Mouse (Mus musculus) MEL (cell line): ENCODE measurements at regions not wholly inside any gene's neighbourhood (a gene's known extent, or its start where the extent isn't known, plus 50 kb on each side); places are given as distances from the start of the nearest gene placed in this dataset.

Experiments
- DNase-seq: peaks from one replicate; pipeline ENCODE4 v3.0.0; 2011; ENCODE audit warnings: low read depth, low spot score
- H3K27ac ChIP-seq: 2 replicates; pipeline ENCODE4 v1.5.1; 2012; ENCODE audit warnings: low read depth, mild to moderate bottlenecking, control low read depth, low read length, moderate library complexity; ENCODE audit not compliant: control insufficient read depth
- H3K27me3 ChIP-seq, 2 experiments: fragments of 150-350 bp in 1 of 2; sonication (generic) in 1 of 2; 2 replicates each; pipeline ENCODE4 v1.6.1; 2012; ENCODE audit warnings: low read length in 2 of 2, mild to moderate bottlenecking in 2 of 2, improper control_type of control experiment in 1 of 2, moderate library complexity in 1 of 2; ENCODE audit not compliant: insufficient read depth in 2 of 2, control insufficient read depth in 1 of 2
- H3K36me3 ChIP-seq, 2 experiments: 2 replicates each; pipeline ENCODE4 v1.6.1; 2012 to 2014; ENCODE audit warnings: low read length in 2 of 2, improper control_type of control experiment in 1 of 2, inconsistent platforms in 1 of 2, mild to moderate bottlenecking in 1 of 2; ENCODE audit not compliant: insufficient read depth in 2 of 2, control insufficient read depth in 1 of 2
- H3K4me1 ChIP-seq, 2 experiments: fragments of 150-350 bp in 1 of 2; sonication (generic) in 1 of 2; 2 replicates each; pipeline ENCODE4 v1.6.1; 2012; ENCODE audit warnings: low read length in 2 of 2, improper control_type of control experiment in 1 of 2, mild to moderate bottlenecking in 1 of 2; ENCODE audit not compliant: insufficient read depth in 2 of 2, control insufficient read depth in 1 of 2
- H3K4me3 ChIP-seq, 2 experiments: fragments of 150-350 bp in 1 of 2; sonication (generic) in 1 of 2; 2 replicates each; pipeline ENCODE4 v1.5.1; 2012; ENCODE audit warnings: low read depth in 2 of 2, low read length in 2 of 2, mild to moderate bottlenecking in 2 of 2, moderate library complexity in 2 of 2, control low read depth in 1 of 2, improper control_type of control experiment in 1 of 2; ENCODE audit not compliant: control insufficient read depth in 1 of 2, insufficient read depth in 1 of 2
- H3K79me2 ChIP-seq: 2 replicates; pipeline ENCODE4 v1.6.1; 2012; ENCODE audit warnings: mild to moderate bottlenecking, low read length, moderate library complexity; ENCODE audit not compliant: control insufficient read depth, poor library complexity, insufficient read depth
- H3K9ac ChIP-seq: 2 replicates; pipeline ENCODE4 v1.6.1; 2012; ENCODE audit warnings: low read depth, mild to moderate bottlenecking, control low read depth, low read length, moderate library complexity; ENCODE audit not compliant: control insufficient read depth, poor library complexity, severe bottlenecking
- H3K9me3 ChIP-seq: fragments of 150-350 bp; sonication (generic); replicated peaks from 2 replicates; pipeline ENCODE4 v1.6.1; 2012; ENCODE audit warnings: mild to moderate bottlenecking, low read length, improper control_type of control experiment, moderate library complexity; ENCODE audit not compliant: insufficient read depth
- BHLHE40 ChIP-seq: IDR thresholded peaks from 2 replicates; pipeline ENCODE4 v1.6.1; 2012; ENCODE audit warnings: low read depth, mild to moderate bottlenecking, inconsistent platforms, low read length, improper control_type of control experiment, borderline replicate concordance
- CTCF ChIP-seq, 3 experiments: IDR thresholded peaks in 2 of 3; conservative IDR thresholded peaks in 1 of 3; 2 replicates each; pipeline ENCODE4 v1.5.1; 2011 to 2012; ENCODE audit warnings: low read length in 3 of 3, low read depth in 2 of 3, mild to moderate bottlenecking in 2 of 3, improper control_type of control experiment in 1 of 3, inconsistent platforms in 1 of 3, mixed read lengths in 1 of 3, moderate library complexity in 1 of 3; ENCODE audit not compliant: control insufficient read depth in 1 of 3, insufficient read depth in 1 of 3, poor library complexity in 1 of 3, severe bottlenecking in 1 of 3
- ELF1 ChIP-seq: IDR thresholded peaks from 2 replicates; pipeline ENCODE4 v1.6.1; 2014; ENCODE audit warnings: low read depth, mild to moderate bottlenecking, inconsistent platforms, low read length, improper control_type of control experiment, moderate library complexity
- EP300 ChIP-seq, 2 experiments: IDR thresholded peaks; 2 replicates each; pipeline ENCODE4 v1.6.1; 2011; ENCODE audit warnings: improper control_type of control experiment in 2 of 2, low read length in 2 of 2, low read depth in 1 of 2, mild to moderate bottlenecking in 1 of 2
- ETS1 ChIP-seq: IDR thresholded peaks from 2 replicates; pipeline ENCODE4 v1.6.1; 2012; ENCODE audit warnings: low read depth, mild to moderate bottlenecking, inconsistent platforms, low read length, improper control_type of control experiment, moderate library complexity
- GABPA ChIP-seq: IDR thresholded peaks from 2 replicates; pipeline ENCODE4 v1.6.1; 2012; ENCODE audit warnings: low read depth, mild to moderate bottlenecking, inconsistent platforms, low read length, improper control_type of control experiment, moderate library complexity
- GATA1 ChIP-seq: IDR thresholded peaks from 2 replicates; pipeline ENCODE4 v1.6.1; 2011; ENCODE audit warnings: low read depth, low read length, improper control_type of control experiment
- HCFC1 ChIP-seq: IDR thresholded peaks from 2 replicates; pipeline ENCODE4 v1.6.1; 2012; ENCODE audit warnings: low read depth, mild to moderate bottlenecking, inconsistent platforms, low read length, improper control_type of control experiment, moderate library complexity
- JUND ChIP-seq: IDR thresholded peaks from 2 replicates; pipeline ENCODE4 v1.6.1; 2011; ENCODE audit warnings: low read depth, mild to moderate bottlenecking, improper control_type of control experiment, low read length
- KAT2A ChIP-seq: conservative IDR thresholded peaks from 2 replicates; pipeline ENCODE4 v1.6.1; 2012; ENCODE audit warnings: low read depth, low read length, improper control_type of control experiment, inconsistent platforms
- MAFK ChIP-seq: IDR thresholded peaks from 2 replicates; pipeline ENCODE4 v1.6.1; 2011; ENCODE audit warnings: low read depth, mild to moderate bottlenecking, low read length, improper control_type of control experiment, borderline replicate concordance
- MAX ChIP-seq: IDR thresholded peaks from 2 replicates; pipeline ENCODE4 v1.6.1; 2011; ENCODE audit warnings: low read length, improper control_type of control experiment
- MAZ ChIP-seq: IDR thresholded peaks from 2 replicates; pipeline ENCODE4 v1.6.1; 2012; ENCODE audit warnings: low read depth, mild to moderate bottlenecking, inconsistent platforms, low read length, improper control_type of control experiment
- MEF2A ChIP-seq: IDR thresholded peaks from 2 replicates; pipeline ENCODE4 v1.6.1; 2014; ENCODE audit warnings: low read depth, mild to moderate bottlenecking, inconsistent platforms, low read length, improper control_type of control experiment; ENCODE audit not compliant: poor library complexity, insufficient replicate concordance, severe bottlenecking; ENCODE audit errors: extremely low read depth
- MYB ChIP-seq: IDR thresholded peaks from 2 replicates; pipeline ENCODE4 v1.6.1; 2011; ENCODE audit warnings: mild to moderate bottlenecking, low read depth, low read length, improper control_type of control experiment
- NELFE ChIP-seq: IDR thresholded peaks from 2 replicates; pipeline ENCODE4 v1.6.1; 2011; ENCODE audit warnings: low read depth, low read length, improper control_type of control experiment
- POLR2AphosphoS2 ChIP-seq: IDR thresholded peaks from 2 replicates; pipeline ENCODE4 v1.6.1; 2011; ENCODE audit warnings: low read length, improper control_type of control experiment
- RAD21 ChIP-seq: IDR thresholded peaks from 2 replicates; pipeline ENCODE4 v1.6.1; 2011; ENCODE audit warnings: mild to moderate bottlenecking, low read depth, low read length, improper control_type of control experiment
- RCOR1 ChIP-seq: IDR thresholded peaks from 2 replicates; pipeline ENCODE4 v1.6.1; 2012; ENCODE audit warnings: low read depth, mild to moderate bottlenecking, inconsistent platforms, low read length, improper control_type of control experiment
- SIN3A ChIP-seq: IDR thresholded peaks from 2 replicates; pipeline ENCODE4 v1.6.1; 2012; ENCODE audit warnings: low read length, improper control_type of control experiment, inconsistent platforms
- SMC3 ChIP-seq: IDR thresholded peaks from 2 replicates; pipeline ENCODE4 v1.6.1; 2011; ENCODE audit warnings: low read depth, low read length, improper control_type of control experiment
- TAL1 ChIP-seq: IDR thresholded peaks from 2 replicates; pipeline ENCODE4 v1.6.1; 2012; ENCODE audit warnings: mild to moderate bottlenecking, inconsistent platforms, low read length, moderate library complexity, mixed read lengths
- TBP ChIP-seq: IDR thresholded peaks from 2 replicates; pipeline ENCODE4 v1.8.0; 2011; ENCODE audit warnings: low read depth, low read length, improper control_type of control experiment
- TCF12 ChIP-seq: IDR thresholded peaks from 2 replicates; pipeline ENCODE4 v1.6.1; 2014; ENCODE audit warnings: low read depth, mild to moderate bottlenecking, inconsistent platforms, low read length, improper control_type of control experiment, moderate library complexity
- UBTF ChIP-seq: IDR thresholded peaks from 2 replicates; pipeline ENCODE4 v1.6.1; 2012; ENCODE audit warnings: low read depth, mild to moderate bottlenecking, inconsistent platforms, low read length, improper control_type of control experiment, moderate library complexity, borderline replicate concordance; ENCODE audit not compliant: insufficient read depth
- USF1 ChIP-seq: IDR thresholded peaks from 2 replicates; pipeline ENCODE4 v1.6.1; 2014; ENCODE audit warnings: low read depth, mild to moderate bottlenecking, inconsistent platforms, low read length, improper control_type of control experiment, moderate library complexity
- USF2 ChIP-seq, 2 experiments: IDR thresholded peaks; 2 replicates each; pipeline ENCODE4 v1.6.1; 2011 to 2012; ENCODE audit warnings: improper control_type of control experiment in 2 of 2, low read length in 2 of 2, borderline replicate concordance in 1 of 2, inconsistent platforms in 1 of 2, low read depth in 1 of 2, mild to moderate bottlenecking in 1 of 2; ENCODE audit not compliant: insufficient read depth in 1 of 2
- ZKSCAN1 ChIP-seq: IDR thresholded peaks from 2 replicates; pipeline ENCODE4 v1.6.1; 2012; ENCODE audit warnings: low read depth, mild to moderate bottlenecking, inconsistent platforms, low read length, improper control_type of control experiment, moderate library complexity
- ZMIZ1 ChIP-seq: IDR thresholded peaks from 2 replicates; pipeline ENCODE4 v1.6.1; 2012; ENCODE audit warnings: low read depth, mild to moderate bottlenecking, inconsistent platforms, low read length, improper control_type of control experiment, moderate library complexity
- ZNF384 ChIP-seq: IDR thresholded peaks from 2 replicates; pipeline ENCODE4 v1.6.1; 2012; ENCODE audit warnings: low read depth, mild to moderate bottlenecking, inconsistent platforms, low read length, improper control_type of control experiment

DNA sequence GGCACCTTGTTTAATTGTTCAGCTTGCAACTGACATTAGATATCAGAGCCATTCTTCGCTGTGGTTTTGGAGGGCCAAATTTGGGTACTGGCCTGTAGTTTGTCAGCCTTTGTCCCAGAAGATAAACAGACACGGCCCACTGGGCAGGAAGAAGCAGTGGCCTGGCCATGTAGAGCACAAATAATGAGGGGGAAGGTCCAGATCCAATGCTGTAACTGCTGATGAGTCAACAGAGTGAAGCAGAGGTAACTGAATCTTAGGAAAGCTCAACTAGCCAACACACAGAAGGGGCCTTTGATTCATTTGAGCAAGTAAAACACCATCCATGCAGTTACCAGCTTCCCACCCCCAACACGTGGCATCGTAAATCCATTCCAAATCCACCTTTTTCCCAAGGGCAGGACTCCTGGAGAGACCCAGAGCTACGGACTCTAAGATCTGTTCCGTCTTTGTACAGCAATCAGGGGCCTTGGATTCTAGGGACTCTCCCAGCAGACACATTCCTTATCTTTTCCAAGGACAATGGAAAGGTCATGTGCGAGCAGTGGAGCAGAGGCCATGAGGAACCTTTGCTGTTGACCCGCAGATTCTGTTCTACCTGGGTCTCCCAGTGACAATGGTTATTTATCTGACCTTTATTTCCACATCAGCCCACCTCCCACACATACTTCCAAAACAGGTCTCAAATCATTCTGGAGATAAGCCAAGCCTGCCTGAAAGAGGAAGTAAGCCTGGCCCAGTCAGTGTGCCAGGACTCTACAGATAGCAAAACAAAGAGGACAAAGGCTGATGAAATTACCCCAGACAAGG, 197.3 kb downstream of the Zfp462 start:
- Histone ChIP-seq H3K9me3 (no peaks in the 10 kb centered on the region), H3K27ac (peak overlapping the region; percentile 31), H3K79me2 (no peaks in the 10 kb centered on the region), H3K4me3 (no peak overlapping the region), H3K27me3 (no peaks in the 10 kb centered on the region), H3K36me3 (peaks cover 0 to 21% of the 10 kb centered on the region in 2 experiments; a peak in 2 of 4 replicates), H3K9ac (no peak overlapping the region), H3K4me1 (peaks cover 7 to 21% of the 10 kb centered on the region in 2 experiments; a peak in 3 of 4 replicates)
- DNase-seq = peak; percentile 92
- TF ChIP-seq ZKSCAN1 (no peak), KAT2A (no peak), UBTF (no peak), GABPA (no peak), ZMIZ1 (no peak), MAX (no peak), CTCF (IDR thresholded peaks at IDR 0.05 in 2 of 3, conservative IDR thresholded peaks at IDR 0.05 in 1 of 3; ENCODE audit: control insufficient read depth in 1 of 3, insufficient read depth in 1 of 3, low read depth in 2 of 3, low read length in 3 of 3, poor library complexity in 1 of 3, severe bottlenecking in 1 of 3) (no peak), NELFE (no peak), MEF2A (no peak), RCOR1 (peak; percentile 77), GATA1 (peak; percentile 81), TCF12 (peak; percentile 75), TAL1 (peak; percentile 27; the same call in 1 of the 2 replicates), TBP (no peak), ZNF384 (no peak), ELF1 (no peak), MYB (no peak), JUND (no peak), BHLHE40 (0 out of 2 replicates have a peak, but pooled peaks have one; percentile 23), USF1 (no peak), USF2 (IDR thresholded peaks at IDR 0.05; ENCODE audit: borderline replicate concordance in 1 of 2, insufficient read depth in 1 of 2, low read depth in 1 of 2, low read length in 2 of 2) (no peak), SMC3 (no peak), MAFK (no peak), EP300 (IDR thresholded peaks at IDR 0.05; ENCODE audit: low read depth in 1 of 2, low read length in 2 of 2) (peak; percentile 84 to 88), HCFC1 (no peak), RAD21 (no peak), SIN3A (peak; percentile 46; the same call in 1 of the 2 replicates), ETS1 (peak; percentile 76; the same call in 1 of the 2 replicates), MAZ (no peak), POLR2AphosphoS2 (no peak)
